ENCODE assay signal across 9 mouse cellular contexts in genomic region chr10:88725343-88725742, GRCm38 (mm10). TPM values are rescaled to one million over a fixed set of nuclear protein-coding genes. Genes with fewer than 3 reads are reported as not detected.
DNase-seq lines count a peak whose midpoint lies in the region; ATAC-seq lines count a peak whose summit lies in the region.
"Had no signal": no experiment of that assay in that cellular context is flagged by ENCODE, and none has a peak within 500 bp of the region (broad histone marks: within the 10 kb centered on the region; RNA-seq: fewer than 3 reads in every experiment).

No protein-coding gene starts in this region.

- 59% methylated on average over 2 of the region's 2 CpGs for WGBS in hindbrain, embryonic 14.5 days
- WGBS in hindbrain, embryonic 10.5 days, result 60% methylated on average over 2 of the region's 2 CpGs
- 68% methylated on average over 2 of the region's 2 CpGs for WGBS in forebrain, embryonic 16.5 days

- no peaks in the 10 kb centered on the region for H3K36me3 ChIP-seq in hindbrain, embryonic 14.5 days (replicated peaks; ENCODE audit: control insufficient read depth, insufficient read depth)
- H3K36me3 ChIP-seq in hindbrain, embryonic 10.5 days, result no peaks in the 10 kb centered on the region
- no peaks in the 10 kb centered on the region for H3K36me3 ChIP-seq in forebrain, embryonic 16.5 days (ENCODE audit: control insufficient read depth, insufficient read depth)

- no peak overlapping the region for H3K4me3 ChIP-seq in hindbrain, embryonic 14.5 days (replicated peaks; ENCODE audit: low read length)
- no peak overlapping the region for H3K4me3 ChIP-seq in hindbrain, embryonic 10.5 days
- no peak overlapping the region for H3K4me3 ChIP-seq in forebrain, embryonic 16.5 days (replicated peaks; ENCODE audit: low read length)

- H3K4me2 ChIP-seq in hindbrain, embryonic 14.5 days (replicated peaks), result no peak overlapping the region
- no peak overlapping the region for H3K4me2 ChIP-seq in forebrain, embryonic 16.5 days (ENCODE audit: low read length)

- no peak for ATAC-seq in hindbrain, embryonic 14.5 days (ENCODE audit: low FRiP score)
- ATAC-seq in forebrain, embryonic 16.5 days, result no peak
- no peak for ATAC-seq in frontal cortex, adult (ENCODE audit: low TSS enrichment)

- H3K9me3 ChIP-seq in hindbrain, embryonic 14.5 days (ENCODE audit: control insufficient read depth, low read length), result no peaks in the 10 kb centered on the region
- no peaks in the 10 kb centered on the region for H3K9me3 ChIP-seq in hindbrain, embryonic 10.5 days
- H3K9me3 ChIP-seq in forebrain, embryonic 16.5 days (ENCODE audit: control insufficient read depth, low read length), result no peaks in the 10 kb centered on the region

- no peak overlapping the region for H3K27ac ChIP-seq in hindbrain, embryonic 14.5 days
- no peak overlapping the region for H3K27ac ChIP-seq in hindbrain, embryonic 10.5 days
- no peak overlapping the region for H3K27ac ChIP-seq in forebrain, embryonic 16.5 days (ENCODE audit: low read length)

- no peaks in the 10 kb centered on the region for H3K27me3 ChIP-seq in hindbrain, embryonic 14.5 days (ENCODE audit: control insufficient read depth, insufficient read depth, low read length)
- H3K27me3 ChIP-seq in hindbrain, embryonic 10.5 days (ENCODE audit: insufficient read depth, poor library complexity, severe bottlenecking), result no peaks in the 10 kb centered on the region
- no peaks in the 10 kb centered on the region; the same call in 1 of the 2 replicates for H3K27me3 ChIP-seq in forebrain, embryonic 16.5 days (replicated peaks; ENCODE audit: control insufficient read depth, insufficient read depth, low read length)

- 0 out of 2 replicates have a peak, but pooled peaks cover 3% of the 10 kb centered on the region for H3K4me1 ChIP-seq in hindbrain, embryonic 14.5 days (replicated peaks; ENCODE audit: control insufficient read depth, insufficient read depth, low read length)
- H3K4me1 ChIP-seq in hindbrain, embryonic 10.5 days (replicated peaks), result peaks cover 3% of the 10 kb centered on the region
- peaks cover 2% of the 10 kb centered on the region for H3K4me1 ChIP-seq in forebrain, embryonic 16.5 days (replicated peaks; ENCODE audit: control insufficient read depth, insufficient read depth, low read length)

- no peak overlapping the region for H3K9ac ChIP-seq in hindbrain, embryonic 14.5 days
- H3K9ac ChIP-seq in forebrain, embryonic 16.5 days (replicated peaks; ENCODE audit: low read depth, low read length), result no peak overlapping the region

- peak; percentile 61 for DNase-seq in hindbrain, embryonic 14.5 days (ENCODE audit: low spot score)
- DNase-seq in hindbrain, embryonic 10.5 days (ENCODE audit: low spot score), result no peak
- peak; percentile 47 for DNase-seq in CD4-positive, CD25-positive, alpha-beta regulatory T cell, adult 2 months (ENCODE audit: low read depth, low spot score)
- peak; percentile 58 for DNase-seq in adipocyte (ENCODE audit: low spot score)
- peak; percentile 36 to 72 for DNase-seq in kidney, postnatal 36 days
- DNase-seq in frontal cortex, postnatal 10 days (ENCODE audit: low spot score in 2 of 2), result no peak

RNA-seq across cellular contexts. Expression of gene Arl1, which starts 5.3 kb away (rescaled TPM):
- 153 and 166 TPM in 2 replicates for polyA plus RNA-seq in hindbrain, embryonic 14.5 days (2014; fragmentation: Nextera tagmentation; extraction: Ambion mirVana)
- polyA plus RNA-seq in hindbrain, embryonic 10.5 days (2016; fragmentation: Nextera tagmentation; extraction: Ambion mirVana), result 143 and 160 TPM in 2 replicates
- 157 and 167 TPM in 2 replicates for polyA plus RNA-seq in forebrain, embryonic 16.5 days (2015; fragmentation: Nextera tagmentation; extraction: Ambion mirVana)

RNA-seq across cellular contexts. Expression of gene Spic, which starts 40.5 kb away (rescaled TPM):
- polyA plus RNA-seq in hindbrain, embryonic 14.5 days (2014; fragmentation: Nextera tagmentation; extraction: Ambion mirVana), result 0.17 TPM in 1 of 2 replicates, not detected in the other
- not detected in 2 replicates for polyA plus RNA-seq in hindbrain, embryonic 10.5 days (2016; fragmentation: Nextera tagmentation; extraction: Ambion mirVana)
- polyA plus RNA-seq in forebrain, embryonic 16.5 days (2015; fragmentation: Nextera tagmentation; extraction: Ambion mirVana), result not detected in 2 replicates
- polyA plus RNA-seq: neural tube, embryonic 11.5 days had no signal

Comparison
In these comparisons a context has a peak if more than half of its experiments do, and no peak if none do; other contexts are left out.
1. DNase-seq: peak in hindbrain, embryonic 14.5 days (single experiment), CD4-positive, CD25-positive, alpha-beta regulatory T cell, adult 2 months (single experiment), adipocyte (single experiment) and kidney, postnatal 36 days (2 of 2); none in hindbrain, embryonic 10.5 days (single experiment) and frontal cortex, postnatal 10 days (0 of 2).